Mouse (Mus musculus) embryonic fibroblast, embryonic 13.5 days (primary cell): ENCODE measurements around the gene Fam84b.

Source experiments
- CTCF ChIP-seq: IDR thresholded peaks from 2 replicates; pipeline ENCODE4 v1.5.1; 2011; ENCODE audit warnings: mild to moderate bottlenecking, control low read depth, low read length, moderate library complexity, borderline replicate concordance; ENCODE audit not compliant: insufficient read depth
- POLR2A ChIP-seq: IDR thresholded peaks from 2 replicates; pipeline ENCODE4 v1.6.1; 2011; ENCODE audit warnings: low read depth, mild to moderate bottlenecking, control low read depth, low read length, moderate library complexity

GRCm38 (mm10) chr15:60839539-60840295, 13.9 kb downstream of the Fam84b start:
- TF ChIP-seq POLR2A (no peak), CTCF (no peak)
